Mouse (Mus musculus) heart, adult 2 months (tissue): ENCODE results near the gene Fam221a. TPM values are rescaled to one million over a fixed set of nuclear protein-coding genes. Genes with fewer than 3 reads are reported as not detected.

Experiments
- DNase-seq, 2 experiments: peaks; one replicate each; pipeline ENCODE4 v3.0.0; 2021
- H3K27ac ChIP-seq: fragments of 200-600 bp; 2 replicates; pipeline ENCODE4 v1.8.1; 2022
- H3K27me3 ChIP-seq: fragments of 200-500 bp; 2 replicates; pipeline ENCODE4 v1.6.1; 2012; ENCODE audit warnings: mild to moderate bottlenecking, low read length, inconsistent platforms, mixed read lengths; ENCODE audit not compliant: control insufficient read depth, insufficient read depth
- H3K36me3 ChIP-seq: fragments of 200-500 bp; 2 replicates; pipeline ENCODE4 v1.6.1; 2012; ENCODE audit warnings: low read length, inconsistent platforms; ENCODE audit not compliant: control insufficient read depth, insufficient read depth
- H3K4me1 ChIP-seq: fragments of 200-500 bp; 2 replicates; pipeline ENCODE4 v1.6.1; 2011; ENCODE audit warnings: low read length; ENCODE audit not compliant: control insufficient read depth, insufficient read depth
- H3K4me3 ChIP-seq: fragments of 200-600 bp; 2 replicates; pipeline ENCODE4 v1.8.1; 2022
- H3K79me2 ChIP-seq: fragments of 200-500 bp; replicated peaks from 2 replicates; pipeline ENCODE4 v1.6.1; 2012; ENCODE audit warnings: mild to moderate bottlenecking, inconsistent platforms, low read length, moderate library complexity, mixed read lengths; ENCODE audit not compliant: control insufficient read depth, insufficient read depth
- H3K9ac ChIP-seq: fragments of 200-500 bp; 2 replicates; pipeline ENCODE4 v1.6.1; 2012; ENCODE audit warnings: low read depth, mild to moderate bottlenecking, control low read depth, inconsistent platforms, low read length, mixed read lengths
- CTCF ChIP-seq: fragments of 200-600 bp; IDR thresholded peaks from 2 replicates; pipeline ENCODE4 v1.8.1; 2022; ENCODE audit warnings: antibody characterized with exemption, mild to moderate bottlenecking, moderate library complexity
- EP300 ChIP-seq: fragments of 200-500 bp; IDR thresholded peaks from 2 replicates; pipeline ENCODE4 v1.6.1; 2011; ENCODE audit warnings: low read depth, low read length, control low read depth; ENCODE audit not compliant: insufficient read depth
- POLR2A ChIP-seq: fragments of 200-500 bp; IDR thresholded peaks from 2 replicates; pipeline ENCODE4 v1.6.1; 2011; ENCODE audit warnings: mild to moderate bottlenecking, low read depth, low read length, control low read depth; ENCODE audit not compliant: insufficient read depth
- WGBS: fragments of 180-500 bp; shearing (Covaris S2); methylation state at CpG from one replicate; pipeline ENCODE4 v1.1.7; 2018; 5-methylcytosine and 5-hydroxymethylcytosine counted together
- intact Hi-C: fragments of 180-260 bp; cut with DNase I; formaldehyde crosslinking; loops from one replicate; pipeline ENCODE4 v1.15.1; 2025
- long read RNA-seq: library from polyadenylated mRNA; stranded (forward); transcript quantifications from one replicate; pipeline ENCODE4 v2.0.0, GENCODE M21; 2021
- polyA plus RNA-seq: library from polyadenylated mRNA; depleted of rRNA; stranded (reverse); fragments of >200 nt; gene quantifications from 2 replicates; pipeline ENCODE4 v1.2.3, GENCODE M21; 2012; rRNA removed
- total RNA-seq, 2 experiments: library from RNA; stranded (reverse); gene quantifications; 2 replicates each; pipeline ENCODE4 v1.2.3; 2021

Fam221a gene
- total RNA-seq (under 1 TPM in 1 of 2 experiments, not detected in 1; 0.44 TPM), polyA plus RNA-seq (0.47 and 1.8 TPM in 2 replicates)
- long read RNA-seq: 0 reads

DNA sequence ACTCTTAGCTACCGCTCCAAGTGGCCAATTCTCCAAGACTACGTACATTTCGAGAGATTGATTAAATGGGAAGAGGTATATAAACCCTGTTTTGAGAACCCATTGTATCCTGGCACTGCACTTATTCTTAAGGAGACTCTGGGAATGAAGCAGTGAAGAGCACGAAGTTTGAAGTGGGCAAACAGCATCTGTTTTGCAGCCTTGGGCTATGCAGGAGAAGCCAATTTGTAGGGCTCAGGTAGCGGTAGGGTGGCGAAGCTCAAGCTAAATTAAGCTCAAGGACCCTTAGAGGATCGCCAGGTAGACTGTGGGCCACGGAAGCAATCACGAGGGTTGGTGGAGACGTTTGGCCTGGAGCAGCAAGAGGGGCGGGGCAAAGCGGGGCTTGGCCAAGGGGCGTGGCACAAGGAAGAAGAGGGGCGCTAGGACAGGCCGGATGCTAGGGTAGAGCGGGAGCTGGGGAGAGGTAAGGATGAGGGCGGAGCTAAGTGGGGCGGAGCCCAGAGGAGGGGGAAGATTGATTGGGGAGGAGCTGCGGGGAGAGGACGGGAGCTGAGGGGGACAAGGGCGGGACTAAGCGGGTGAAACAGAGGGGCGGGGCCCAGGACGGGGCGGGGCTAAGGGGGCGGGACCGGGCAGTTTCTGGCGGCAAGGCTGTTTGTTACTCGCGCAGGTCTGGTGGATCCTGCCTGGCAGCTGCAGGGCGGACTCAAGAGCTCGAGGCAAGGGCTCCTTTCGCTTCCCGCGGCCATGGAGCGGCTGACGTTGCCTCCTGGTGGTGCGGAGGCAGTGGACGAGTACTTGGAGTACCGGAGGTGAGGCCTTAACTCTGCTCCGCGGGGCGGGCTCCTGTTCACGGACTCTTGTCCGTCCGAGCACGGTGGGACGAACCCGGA, at the start of gene Fam221a:
Gene Fam221a (plus strand): TSS at position 581 of the 896 bp plus-strand sequence.
- H3K36me3 ChIP-seq: no peaks in the 10 kb centered on the region
- H3K27ac ChIP-seq: peak within 1 kb of the TSS; percentile 59
- H3K79me2 ChIP-seq: no peaks in the 10 kb centered on the region
- peak within 1 kb of the TSS; percentile 65 for H3K4me3 ChIP-seq
- H3K27me3 ChIP-seq: no peaks in the 10 kb centered on the region
- H3K9ac ChIP-seq: peak within 1 kb of the TSS; percentile 70
- TF ChIP-seq POLR2A: peak; percentile 66
- TF ChIP-seq CTCF: peak; percentile 53
- TF ChIP-seq EP300: 0 out of 2 replicates have a peak, but pooled peaks have one; percentile 28
- peak; percentile 88 for DNase-seq
- intact Hi-C loops: loop anchor here (1.0 to 2.0 kb wide), 2 partner anchors 49 to 103 kb away; partner anchors contain the start of genes Ccdc126 and Tra2a
- H3K4me1 ChIP-seq: peaks cover 2% of the 10 kb centered on the region; the same call in 1 of the 2 replicates
- 4% methylated on average over 49 of the region's 49 CpGs for WGBS

DNA sequence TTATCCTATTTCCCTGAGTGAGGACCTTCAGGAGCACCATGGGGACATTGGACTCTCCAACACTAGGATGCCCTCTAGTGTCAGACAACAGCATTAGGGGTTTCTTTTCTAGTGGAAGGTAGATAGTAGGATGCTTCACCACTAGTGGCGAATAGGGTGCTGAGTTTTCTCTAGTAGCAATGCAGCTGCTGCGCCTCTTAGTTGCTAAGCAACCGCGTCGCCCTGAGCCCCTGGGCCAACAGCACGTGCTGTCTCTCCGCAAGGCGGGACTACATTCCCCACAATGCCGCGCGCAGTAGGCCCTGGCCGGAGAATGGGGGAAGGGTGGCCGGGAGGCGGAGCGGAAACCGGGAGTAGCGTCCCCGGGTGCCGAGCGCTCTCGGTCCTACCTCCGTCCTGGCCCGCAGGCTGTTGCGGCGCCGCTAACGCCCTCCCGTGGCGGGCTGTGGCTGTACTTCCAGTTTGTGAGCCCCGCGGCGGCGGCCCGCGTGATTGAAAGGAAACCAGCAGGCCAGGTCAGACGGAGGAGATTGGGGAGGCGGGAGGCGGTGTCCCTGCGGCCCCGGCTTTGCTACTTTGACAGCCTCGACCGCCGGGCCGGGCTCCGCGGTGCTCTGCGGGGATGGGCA, 48.5 kb upstream of the Fam221a start, which contains the start of gene Ccdc126:
Gene Ccdc126 (plus strand): TSS at position 309 of the 629 bp plus-strand sequence.
- H3K4me1 ChIP-seq: no peaks in the 10 kb centered on the region
- intact Hi-C loops: loop anchor here (2.0 to 5.0 kb wide), 3 partner anchors 48 to 92 kb away; partner anchors contain the start of gene Fam221a
- WGBS: 1% methylated on average over 47 of the region's 47 CpGs

GRCm38 (mm10) chr6:49319595-49320315, 47.8 kb upstream of the Fam221a start:
- intact Hi-C loops: loop anchor here (2.0 to 5.0 kb wide), 3 partner anchors 47 to 92 kb away; partner anchors contain the start of gene Fam221a
- H3K27me3 ChIP-seq: no peaks in the 10 kb centered on the region

More for the DNA sequence above, 48.5 kb upstream of the Fam221a start, which contains the start of gene Ccdc126:
- Histone ChIP-seq H3K27ac (peak within 1 kb of the TSS; percentile 80), H3K36me3 (no peaks in the 10 kb centered on the region), H3K9ac (peak within 1 kb of the TSS; percentile 80), H3K79me2 (no peaks in the 10 kb centered on the region), H3K27me3 (no peaks in the 10 kb centered on the region), H3K4me3 (peak within 1 kb of the TSS; percentile 83)
- TF ChIP-seq CTCF: peak; percentile 80
- peak; percentile 67 for TF ChIP-seq POLR2A
- peak; percentile 79; the same call in 1 of the 2 replicates for TF ChIP-seq EP300
- peak; percentile 98 to 99 for DNase-seq

DNA sequence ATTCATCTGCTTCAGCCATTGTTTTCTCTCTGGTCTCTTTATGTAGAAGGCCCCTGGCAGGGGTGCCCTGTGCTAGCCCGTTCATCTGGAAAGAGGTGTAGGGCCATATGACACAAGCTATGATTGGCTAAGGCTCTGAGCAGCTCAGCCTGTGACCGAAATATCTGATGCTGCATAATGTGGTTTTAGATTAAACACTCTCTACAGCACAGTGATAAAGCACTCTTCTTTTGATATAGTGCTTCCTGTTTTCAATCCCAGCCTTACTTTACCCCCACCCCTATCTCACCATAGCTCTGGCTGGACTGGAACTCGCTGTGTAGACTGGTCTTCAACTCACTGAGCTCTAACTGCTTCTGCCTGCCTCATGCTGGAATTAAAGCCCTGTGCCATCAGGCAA, 46.2 kb upstream of the Fam221a start:
- DNase-seq: no peak
- H3K4me1 ChIP-seq: no peaks in the 10 kb centered on the region

More at GRCm38 (mm10) chr6:49319595-49320315, 47.8 kb upstream of the Fam221a start:
- Histone ChIP-seq H3K27ac (peak overlapping the region; percentile 80), H3K36me3 (no peaks in the 10 kb centered on the region), H3K79me2 (no peaks in the 10 kb centered on the region), H3K4me3 (peak overlapping the region; percentile 83), H3K4me1 (no peaks in the 10 kb centered on the region), H3K9ac (peak overlapping the region; percentile 80)
- TF ChIP-seq POLR2A: no peak
- TF ChIP-seq CTCF: no peak
- TF ChIP-seq EP300: no peak
- WGBS: 12% methylated on average over 13 of the region's 13 CpGs
- no peak for DNase-seq

DNA sequence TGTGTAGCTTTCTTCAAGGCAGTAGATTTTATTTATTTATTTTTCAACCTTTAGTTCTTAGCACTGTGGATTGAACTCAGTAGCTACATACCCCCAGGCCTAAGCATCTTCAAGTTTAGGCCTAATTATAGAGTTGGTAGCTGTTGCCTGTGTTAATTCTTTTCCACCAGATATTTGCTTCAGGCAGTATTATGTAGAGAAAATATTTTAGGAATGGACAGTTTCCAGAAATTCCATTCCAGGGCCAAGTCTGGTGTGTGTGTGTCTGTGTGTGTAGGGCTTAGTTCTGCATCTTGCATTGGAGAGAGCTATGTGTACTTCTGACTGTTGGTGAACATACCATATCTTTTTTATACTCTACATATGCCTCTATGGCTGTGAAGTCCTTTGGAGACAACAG, 45.5 kb upstream of the Fam221a start:
- Histone ChIP-seq H3K36me3 (no peaks in the 10 kb centered on the region), H3K4me1 (no peaks in the 10 kb centered on the region), H3K4me3 (no peak overlapping the region), H3K27me3 (no peaks in the 10 kb centered on the region), H3K9ac (no peak overlapping the region), H3K27ac (no peak overlapping the region), H3K79me2 (no peaks in the 10 kb centered on the region)
- no peak for DNase-seq
- TF ChIP-seq CTCF: no peak
- TF ChIP-seq EP300: no peak
- TF ChIP-seq POLR2A: no peak
- intact Hi-C loops: no loop called here

More for the DNA sequence above, 46.2 kb upstream of the Fam221a start:
- Histone ChIP-seq H3K9ac (no peak overlapping the region), H3K36me3 (no peaks in the 10 kb centered on the region), H3K79me2 (no peaks in the 10 kb centered on the region), H3K4me3 (no peak overlapping the region), H3K27ac (no peak overlapping the region), H3K27me3 (no peaks in the 10 kb centered on the region)
- intact Hi-C loops: no loop called here
- WGBS: 74% methylated on average over 3 of the region's 3 CpGs
- no peak for TF ChIP-seq EP300
- no peak for TF ChIP-seq POLR2A
- no peak for TF ChIP-seq CTCF
